Mouse (Mus musculus) MEL (cell line): ENCODE data around the gene 9230102O04Rik. TPM values are rescaled to one million over a fixed set of nuclear protein-coding genes. Genes with fewer than 3 reads are reported as not detected.

Experiments
- DNase-seq: peaks from one replicate; pipeline ENCODE4 v3.0.0; 2011; ENCODE audit warnings: low read depth, low spot score
- H3K27ac ChIP-seq: 2 replicates; pipeline ENCODE4 v1.5.1; 2012; ENCODE audit warnings: low read depth, mild to moderate bottlenecking, control low read depth, low read length, moderate library complexity; ENCODE audit not compliant: control insufficient read depth
- H3K27me3 ChIP-seq, 2 experiments: fragments of 150-350 bp in 1 of 2; sonication (generic) in 1 of 2; 2 replicates each; pipeline ENCODE4 v1.6.1; 2012; ENCODE audit warnings: low read length in 2 of 2, mild to moderate bottlenecking in 2 of 2, improper control_type of control experiment in 1 of 2, moderate library complexity in 1 of 2; ENCODE audit not compliant: insufficient read depth in 2 of 2, control insufficient read depth in 1 of 2
- H3K36me3 ChIP-seq, 2 experiments: 2 replicates each; pipeline ENCODE4 v1.6.1; 2012 to 2014; ENCODE audit warnings: low read length in 2 of 2, improper control_type of control experiment in 1 of 2, inconsistent platforms in 1 of 2, mild to moderate bottlenecking in 1 of 2; ENCODE audit not compliant: insufficient read depth in 2 of 2, control insufficient read depth in 1 of 2
- H3K4me1 ChIP-seq, 2 experiments: fragments of 150-350 bp in 1 of 2; sonication (generic) in 1 of 2; 2 replicates each; pipeline ENCODE4 v1.6.1; 2012; ENCODE audit warnings: low read length in 2 of 2, improper control_type of control experiment in 1 of 2, mild to moderate bottlenecking in 1 of 2; ENCODE audit not compliant: insufficient read depth in 2 of 2, control insufficient read depth in 1 of 2
- H3K4me3 ChIP-seq, 2 experiments: fragments of 150-350 bp in 1 of 2; sonication (generic) in 1 of 2; 2 replicates each; pipeline ENCODE4 v1.5.1; 2012; ENCODE audit warnings: low read depth in 2 of 2, low read length in 2 of 2, mild to moderate bottlenecking in 2 of 2, moderate library complexity in 2 of 2, control low read depth in 1 of 2, improper control_type of control experiment in 1 of 2; ENCODE audit not compliant: control insufficient read depth in 1 of 2, insufficient read depth in 1 of 2
- H3K79me2 ChIP-seq: 2 replicates; pipeline ENCODE4 v1.6.1; 2012; ENCODE audit warnings: mild to moderate bottlenecking, low read length, moderate library complexity; ENCODE audit not compliant: control insufficient read depth, poor library complexity, insufficient read depth
- H3K9ac ChIP-seq: 2 replicates; pipeline ENCODE4 v1.6.1; 2012; ENCODE audit warnings: low read depth, mild to moderate bottlenecking, control low read depth, low read length, moderate library complexity; ENCODE audit not compliant: control insufficient read depth, poor library complexity, severe bottlenecking
- H3K9me3 ChIP-seq: fragments of 150-350 bp; sonication (generic); replicated peaks from 2 replicates; pipeline ENCODE4 v1.6.1; 2012; ENCODE audit warnings: mild to moderate bottlenecking, low read length, improper control_type of control experiment, moderate library complexity; ENCODE audit not compliant: insufficient read depth
- BHLHE40 ChIP-seq: IDR thresholded peaks from 2 replicates; pipeline ENCODE4 v1.6.1; 2012; ENCODE audit warnings: low read depth, mild to moderate bottlenecking, inconsistent platforms, low read length, improper control_type of control experiment, borderline replicate concordance
- ETS1 ChIP-seq: IDR thresholded peaks from 2 replicates; pipeline ENCODE4 v1.6.1; 2012; ENCODE audit warnings: low read depth, mild to moderate bottlenecking, inconsistent platforms, low read length, improper control_type of control experiment, moderate library complexity
- HCFC1 ChIP-seq: IDR thresholded peaks from 2 replicates; pipeline ENCODE4 v1.6.1; 2012; ENCODE audit warnings: low read depth, mild to moderate bottlenecking, inconsistent platforms, low read length, improper control_type of control experiment, moderate library complexity
- KAT2A ChIP-seq: conservative IDR thresholded peaks from 2 replicates; pipeline ENCODE4 v1.6.1; 2012; ENCODE audit warnings: low read depth, low read length, improper control_type of control experiment, inconsistent platforms
- MAX ChIP-seq: IDR thresholded peaks from 2 replicates; pipeline ENCODE4 v1.6.1; 2011; ENCODE audit warnings: low read length, improper control_type of control experiment
- MYC ChIP-seq: IDR thresholded peaks from 2 replicates; pipeline ENCODE4 v1.6.1; 2011; ENCODE audit warnings: low read depth, mild to moderate bottlenecking, low read length, improper control_type of control experiment, moderate library complexity
- NELFE ChIP-seq: IDR thresholded peaks from 2 replicates; pipeline ENCODE4 v1.6.1; 2011; ENCODE audit warnings: low read depth, low read length, improper control_type of control experiment
- POLR2AphosphoS2 ChIP-seq: IDR thresholded peaks from 2 replicates; pipeline ENCODE4 v1.6.1; 2011; ENCODE audit warnings: low read length, improper control_type of control experiment
- RCOR1 ChIP-seq: IDR thresholded peaks from 2 replicates; pipeline ENCODE4 v1.6.1; 2012; ENCODE audit warnings: low read depth, mild to moderate bottlenecking, inconsistent platforms, low read length, improper control_type of control experiment
- SIN3A ChIP-seq: IDR thresholded peaks from 2 replicates; pipeline ENCODE4 v1.6.1; 2012; ENCODE audit warnings: low read length, improper control_type of control experiment, inconsistent platforms
- TCF12 ChIP-seq: IDR thresholded peaks from 2 replicates; pipeline ENCODE4 v1.6.1; 2014; ENCODE audit warnings: low read depth, mild to moderate bottlenecking, inconsistent platforms, low read length, improper control_type of control experiment, moderate library complexity
- UBTF ChIP-seq: IDR thresholded peaks from 2 replicates; pipeline ENCODE4 v1.6.1; 2012; ENCODE audit warnings: low read depth, mild to moderate bottlenecking, inconsistent platforms, low read length, improper control_type of control experiment, moderate library complexity, borderline replicate concordance; ENCODE audit not compliant: insufficient read depth
- USF2 ChIP-seq, 2 experiments: IDR thresholded peaks; 2 replicates each; pipeline ENCODE4 v1.6.1; 2011 to 2012; ENCODE audit warnings: improper control_type of control experiment in 2 of 2, low read length in 2 of 2, borderline replicate concordance in 1 of 2, inconsistent platforms in 1 of 2, low read depth in 1 of 2, mild to moderate bottlenecking in 1 of 2; ENCODE audit not compliant: insufficient read depth in 1 of 2
- ZC3H11A ChIP-seq: IDR thresholded peaks from 2 replicates; pipeline ENCODE4 v1.6.1; 2012; ENCODE audit warnings: low read depth, mild to moderate bottlenecking, inconsistent platforms, low read length, improper control_type of control experiment
- ZKSCAN1 ChIP-seq: IDR thresholded peaks from 2 replicates; pipeline ENCODE4 v1.6.1; 2012; ENCODE audit warnings: low read depth, mild to moderate bottlenecking, inconsistent platforms, low read length, improper control_type of control experiment, moderate library complexity
- ZMIZ1 ChIP-seq: IDR thresholded peaks from 2 replicates; pipeline ENCODE4 v1.6.1; 2012; ENCODE audit warnings: low read depth, mild to moderate bottlenecking, inconsistent platforms, low read length, improper control_type of control experiment, moderate library complexity
- ZNF384 ChIP-seq: IDR thresholded peaks from 2 replicates; pipeline ENCODE4 v1.6.1; 2012; ENCODE audit warnings: low read depth, mild to moderate bottlenecking, inconsistent platforms, low read length, improper control_type of control experiment
- polyA plus RNA-seq, 2 experiments: library from polyadenylated mRNA; stranded (reverse) in 1 of 2; unstranded in 1 of 2; fragments of >175 nt in 1 of 2; fragments of >200 nt in 1 of 2; gene quantifications; 2 replicates each; pipeline versions ENCODE4 v1.2.1 to v1.2.4; 2012; ENCODE audit warnings: low replicate concordance in 2 of 2, low read depth in 1 of 2; ENCODE audit not compliant: insufficient read length in 2 of 2, insufficient read depth in 1 of 2, missing spikeins in 1 of 2
- total RNA-seq: library from RNA; depleted of rRNA; stranded (reverse); fragments of 300-350 nt; gene quantifications from 2 replicates; pipeline ENCODE4 v1.2.3, GENCODE M21; 2012

Gene 9230102O04Rik
- total and polyA plus RNA-seq, 3 experiments, result 0.50 to 2.4 TPM; not detected in 1

GRCm38 (mm10) chr2:9889651-9890183 is 377 bp upstream of the 9230102O04Rik start, which contains the start of gene Gata3 (continued):
- TF ChIP-seq HCFC1 (no peak), ETS1 (no peak)

DNA sequence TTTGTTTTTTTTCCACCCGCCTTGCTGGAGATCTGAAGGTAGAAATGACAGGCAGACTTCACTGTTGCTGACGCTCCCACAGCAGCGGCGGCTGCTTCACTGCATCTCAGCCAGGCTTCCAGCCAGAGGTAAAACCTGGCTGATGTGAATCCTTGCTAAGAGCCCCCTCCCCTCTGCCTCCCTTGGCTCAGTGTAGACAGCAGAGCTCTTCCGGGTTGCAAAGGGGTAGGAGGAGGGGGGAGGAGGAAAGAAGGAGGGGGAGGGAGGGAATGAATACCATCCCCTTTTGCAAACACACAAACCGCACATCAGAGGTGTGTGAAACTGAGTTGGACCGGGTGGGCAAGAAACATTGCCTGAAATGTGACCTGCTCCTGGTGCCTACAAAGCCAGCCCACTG is 1.7 kb downstream of the 9230102O04Rik start:
- no peak overlapping the region for H3K27ac ChIP-seq
- H3K79me2 ChIP-seq, result no peaks in the 10 kb centered on the region
- H3K4me3 ChIP-seq, result no peak overlapping the region
- no peaks in the 10 kb centered on the region for H3K9me3 ChIP-seq
- no peak overlapping the region for H3K9ac ChIP-seq
- H3K36me3 ChIP-seq, result peaks cover 0 to under 1% of the 10 kb centered on the region in 2 experiments; a peak in 1 of 4 replicates
- no peak for TF ChIP-seq ZNF384
- TF ChIP-seq MAX, result no peak
- no peak for TF ChIP-seq RCOR1
- TF ChIP-seq ZMIZ1, result no peak
- no peak for TF ChIP-seq ZC3H11A
- TF ChIP-seq NELFE, result no peak
- no peak for TF ChIP-seq KAT2A
- TF ChIP-seq BHLHE40, result no peak
- no peak for TF ChIP-seq ETS1
- no peak for TF ChIP-seq MYC
- no peak for TF ChIP-seq POLR2AphosphoS2
- no peak for TF ChIP-seq UBTF
- peaks cover 2 to 3% of the 10 kb centered on the region in 2 experiments; a peak in 2 of 4 replicates for H3K4me1 ChIP-seq
- no peaks in the 10 kb centered on the region for H3K27me3 ChIP-seq
- DNase-seq, result no peak

- Histone ChIP-seq H3K79me2 (no peaks in the 10 kb centered on the region), H3K27me3 (no peaks in the 10 kb centered on the region), H3K36me3 (no peaks in the 10 kb centered on the region; a peak in 1 of 4 replicates), H3K4me1 (peaks cover 0 to 3% of the 10 kb centered on the region in 2 experiments; a peak in 1 of 4 replicates), H3K4me3 (no peak overlapping the region), H3K9me3 (no peaks in the 10 kb centered on the region), H3K27ac (no peak overlapping the region), H3K9ac (no peak overlapping the region)
- DNase-seq, result no peak
- TF ChIP-seq TCF12, result no peak
- no peak for TF ChIP-seq USF2 (IDR thresholded peaks at IDR 0.05; ENCODE audit: borderline replicate concordance in 1 of 2, insufficient read depth in 1 of 2, low read depth in 1 of 2, low read length in 2 of 2)
- no peak for TF ChIP-seq UBTF
- TF ChIP-seq KAT2A, result no peak
- no peak for TF ChIP-seq POLR2AphosphoS2
- no peak for TF ChIP-seq RCOR1
- no peak for TF ChIP-seq NELFE
- no peak for TF ChIP-seq ZKSCAN1
- TF ChIP-seq SIN3A, result no peak
Observed at GRCm38 (mm10) chr2:9886921-9887610, 2.3 kb downstream of the 9230102O04Rik start.
